ENCODE assay signal across 12 mouse cellular contexts in the genomic region with DNA sequence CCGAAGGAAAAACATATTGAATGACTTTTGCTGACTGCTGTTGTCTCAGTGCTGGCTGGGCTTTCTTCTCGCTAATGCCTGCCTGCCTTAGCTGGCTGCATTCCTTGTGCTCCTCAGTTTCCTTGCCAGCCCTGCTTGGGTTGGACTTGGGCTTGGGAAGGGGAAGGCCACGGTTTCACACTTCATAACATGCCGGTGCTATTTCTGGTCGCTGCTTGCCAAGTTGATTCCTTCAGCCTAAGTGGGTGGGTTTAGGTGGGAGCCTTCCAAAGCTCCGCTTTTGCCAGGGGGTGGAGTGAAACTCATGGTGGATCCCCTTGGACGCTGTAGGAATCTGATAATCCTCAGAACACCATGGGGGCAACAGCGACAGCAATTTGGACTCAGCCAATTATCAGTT. TPM values are rescaled to one million over a fixed set of nuclear protein-coding genes. Genes with fewer than 3 reads are reported as not detected.
A peak's percentile ranks its signal among the peaks of the same experiment; 100 is the strongest.
DNase-seq lines count a peak whose midpoint lies in the region; ATAC-seq lines count a peak whose summit lies in the region.
"Had no signal": no experiment of that assay in that cellular context is flagged by ENCODE, and none has a peak within 500 bp of the region (broad histone marks: within the 10 kb centered on the region; RNA-seq: fewer than 3 reads in every experiment).

No protein-coding gene starts in this region.

- 0 out of 2 replicates have a peak overlapping the region, but pooled peaks have one; percentile 2 for H3K4me2 ChIP-seq in heart, embryonic 15.5 days
- H3K4me2 ChIP-seq in midbrain, embryonic 12.5 days (replicated peaks): 0 out of 2 replicates have a peak overlapping the region, but pooled peaks have one; percentile 8
- no peak overlapping the region for H3K4me2 ChIP-seq in forebrain, embryonic 11.5 days (ENCODE audit: low read depth, low read length, severe bottlenecking)
- H3K4me2 ChIP-seq: intestine, embryonic 15.5 days had no signal

- H3K4me3 ChIP-seq in heart, embryonic 15.5 days: no peak overlapping the region
- no peak overlapping the region for H3K4me3 ChIP-seq in midbrain, embryonic 12.5 days
- H3K4me3 ChIP-seq in forebrain, embryonic 11.5 days (ENCODE audit: low read depth, low read length): no peak overlapping the region
- H3K4me3 ChIP-seq: forebrain, embryonic 13.5 days; intestine, embryonic 15.5 days had no signal

- no peaks in the 10 kb centered on the region for H3K9me3 ChIP-seq in heart, embryonic 15.5 days (replicated peaks)
- no peaks in the 10 kb centered on the region for H3K9me3 ChIP-seq in midbrain, embryonic 12.5 days
- H3K9me3 ChIP-seq in forebrain, embryonic 11.5 days (ENCODE audit: control insufficient read depth, low read length): no peaks in the 10 kb centered on the region
- H3K9me3 ChIP-seq: forebrain, embryonic 13.5 days; intestine, embryonic 15.5 days had no signal

- H3K27ac ChIP-seq in heart, embryonic 15.5 days: no peak overlapping the region
- no peak overlapping the region for H3K27ac ChIP-seq in midbrain, embryonic 12.5 days (replicated peaks)
- H3K27ac ChIP-seq in forebrain, embryonic 11.5 days (ENCODE audit: low read depth, low read length): no peak overlapping the region
- H3K27ac ChIP-seq: forebrain, embryonic 13.5 days; intestine, embryonic 15.5 days had no signal

- no peaks in the 10 kb centered on the region for H3K36me3 ChIP-seq in heart, embryonic 15.5 days
- H3K36me3 ChIP-seq in midbrain, embryonic 12.5 days: no peaks in the 10 kb centered on the region
- no peaks in the 10 kb centered on the region for H3K36me3 ChIP-seq in forebrain, embryonic 11.5 days (ENCODE audit: control insufficient read depth, insufficient read depth, low read length)
- H3K36me3 ChIP-seq: intestine, embryonic 15.5 days had no signal

- ATAC-seq in heart, embryonic 15.5 days (replicated peaks; ENCODE audit: insufficient number of reproducible peaks, insufficient read depth, low FRiP score, low read depth): no peak
- ATAC-seq in midbrain, embryonic 12.5 days (ENCODE audit: low FRiP score, low read depth): no peak
- no peak for ATAC-seq in forebrain, embryonic 11.5 days (replicated peaks; ENCODE audit: low FRiP score)
- ATAC-seq: forebrain, embryonic 13.5 days; intestine, embryonic 15.5 days had no signal

- peaks cover 47% of the 10 kb centered on the region for H3K4me1 ChIP-seq in heart, embryonic 15.5 days (replicated peaks)
- peaks cover 50% of the 10 kb centered on the region for H3K4me1 ChIP-seq in midbrain, embryonic 12.5 days
- peaks cover 16% of the 10 kb centered on the region; the same call in 1 of the 2 replicates for H3K4me1 ChIP-seq in forebrain, embryonic 11.5 days (replicated peaks; ENCODE audit: control insufficient read depth, insufficient read depth, low read length)

- 31% methylated on average over 8 of the region's 8 CpGs for WGBS in heart, embryonic 15.5 days
- 51% methylated on average over 8 of the region's 8 CpGs for WGBS in midbrain, embryonic 12.5 days
- WGBS in forebrain, embryonic 11.5 days: 62% methylated on average over 8 of the region's 8 CpGs

- no peaks in the 10 kb centered on the region for H3K27me3 ChIP-seq in heart, embryonic 15.5 days
- H3K27me3 ChIP-seq in midbrain, embryonic 12.5 days: no peaks in the 10 kb centered on the region
- H3K27me3 ChIP-seq in forebrain, embryonic 11.5 days (ENCODE audit: control insufficient read depth, insufficient read depth, low read length): no peaks in the 10 kb centered on the region; the same call in 1 of the 2 replicates
- H3K27me3 ChIP-seq: forebrain, embryonic 13.5 days; intestine, embryonic 15.5 days had no signal

- DNase-seq in kidney, postnatal 25 days: peak; percentile 37 to 56
- no peak for DNase-seq in kidney, postnatal 14 days
- DNase-seq in gastrocnemius, adult 8-10 months (ENCODE audit: low spot score in 2 of 2): peak; percentile 33 to 60
- DNase-seq in embryo, embryonic 9.5 days (ENCODE audit: extremely low spot score): no peak
- no peak for DNase-seq in forebrain, embryonic 11.5 days (ENCODE audit: low spot score)
- DNase-seq in layer of hippocampus, postnatal 14 days (ENCODE audit: low spot score in 2 of 2): no peak
- DNase-seq: cerebellum, adult 9-10 months had no signal

- H3K9ac ChIP-seq in heart, embryonic 15.5 days: no peak overlapping the region
- no peak overlapping the region for H3K9ac ChIP-seq in midbrain, embryonic 12.5 days (replicated peaks)
- no peak overlapping the region for H3K9ac ChIP-seq in forebrain, embryonic 11.5 days (ENCODE audit: low read length)
- H3K9ac ChIP-seq: intestine, embryonic 15.5 days had no signal

RNA-seq across cellular contexts. Expression of a gene that starts 5.9 kb away (rescaled TPM):
- 10 to 100 TPM in 1 of 4 experiments, 1 to 10 TPM in 3; 3.0 to 10.7 (median 5.8) TPM for total RNA-seq in gastrocnemius, adult 8-10 months (2022)
- 6.2 and 11.6 TPM in 2 replicates for polyA plus RNA-seq in heart, embryonic 15.5 days (2015; fragmentation: Nextera tagmentation; extraction: Ambion mirVana)
- 50.8 and 56.5 TPM in 2 replicates for polyA plus RNA-seq in midbrain, embryonic 12.5 days (2016; fragmentation: Nextera tagmentation; extraction: Ambion mirVana)
- 45.3 and 50.2 TPM in 2 replicates for polyA plus RNA-seq in forebrain, embryonic 11.5 days (2014; fragmentation: Nextera tagmentation; extraction: Ambion mirVana)
- total RNA-seq in layer of hippocampus, postnatal 14 days (2021): 10 to 100 TPM; 39.3 to 54.8 TPM
- total RNA-seq: monocyte, adult 5-6 weeks had no signal

Comparison
In these comparisons a context has a peak if more than half of its experiments do, and no peak if none do; other contexts are left out.
1. DNase-seq: peak in kidney, postnatal 25 days (2 of 2) and gastrocnemius, adult 8-10 months (2 of 2); none in kidney, postnatal 14 days (single experiment), embryo, embryonic 9.5 days (single experiment), forebrain, embryonic 11.5 days (single experiment) and layer of hippocampus, postnatal 14 days (0 of 2).